Mouse (Mus musculus): Measurements from ENCODE around the gene Nhlh1. TPM values are rescaled to one million over a fixed set of nuclear protein-coding genes. Genes with fewer than 3 reads are reported as not detected.

Gene Nhlh1
- not detected in 2 replicates for polyA plus RNA-seq (2015; fragmentation: Nextera tagmentation; extraction: Ambion mirVana)

DNA sequence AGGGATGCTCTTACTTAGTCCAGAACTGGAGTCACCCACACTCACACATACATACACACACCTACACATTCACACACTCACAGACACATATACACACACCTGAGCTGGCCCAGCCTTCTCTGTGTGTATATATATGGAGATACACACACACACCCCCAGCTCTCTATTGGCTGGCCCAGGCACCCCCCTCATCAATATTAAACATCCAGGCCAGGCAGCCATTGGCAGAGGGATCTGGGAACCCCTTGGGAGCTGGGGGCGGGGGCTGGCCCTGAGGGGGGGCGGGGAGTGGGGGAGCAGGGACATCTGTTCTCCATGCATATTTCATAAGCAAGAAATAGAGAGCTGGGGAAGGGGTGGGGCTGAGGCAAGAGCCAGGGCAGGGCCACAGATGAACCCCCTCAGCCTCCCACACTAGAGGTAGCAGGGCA lies at the start of gene Nhlh1:
Gene Nhlh1, minus strand, starts transcription at position 83 of the 431 bp plus-strand sequence.
- Histone ChIP-seq H3K4me3 (replicated peaks) (no peak within 1 kb of the TSS), H3K9me3 (replicated peaks) (no peaks in the 10 kb centered on the region), H3K36me3 (no peaks in the 10 kb centered on the region), H3K4me2 (no peak within 1 kb of the TSS), H3K27me3 (peaks cover 51% of the 10 kb centered on the region), H3K9ac (no peak within 1 kb of the TSS), H3K27ac (no peak within 1 kb of the TSS), H3K4me1 (replicated peaks) (peaks cover 7% of the 10 kb centered on the region; the same call in 1 of the 2 replicates)
- DNase-seq (no peak), ATAC-seq (ENCODE audit: low read depth) (no peak)
- 42% methylated on average over 2 of the region's 2 CpGs for WGBS (ENCODE audit: insufficient replicate concordance)

GRCm38 (mm10) chr1:172105101-172105500 lies 47.7 kb upstream of the Nhlh1 start:
- Histone ChIP-seq H3K4me2 (no peak overlapping the region), H3K4me3 (replicated peaks) (no peak overlapping the region), H3K27ac (no peak overlapping the region), H3K27me3 (no peaks in the 10 kb centered on the region), H3K9ac (no peak overlapping the region), H3K4me1 (replicated peaks) (no peaks in the 10 kb centered on the region), H3K9me3 (replicated peaks) (no peaks in the 10 kb centered on the region), H3K36me3 (peaks cover 92% of the 10 kb centered on the region)
- DNase-seq: no peak
- ATAC-seq (ENCODE audit: low read depth): no peak
- WGBS (ENCODE audit: insufficient replicate concordance): 83% methylated on average over 11 of the region's 11 CpGs

GRCm38 (mm10) chr1:172103619-172104018 lies 46.2 kb upstream of the Nhlh1 start:
- Histone ChIP-seq H3K4me1 (replicated peaks) (no peaks in the 10 kb centered on the region), H3K27me3 (no peaks in the 10 kb centered on the region), H3K4me2 (no peak overlapping the region), H3K9ac (no peak overlapping the region), H3K4me3 (replicated peaks) (no peak overlapping the region), H3K27ac (no peak overlapping the region), H3K9me3 (replicated peaks) (no peaks in the 10 kb centered on the region), H3K36me3 (peaks cover 87% of the 10 kb centered on the region)
- WGBS (ENCODE audit: insufficient replicate concordance): 84% methylated on average over 4 of the region's 4 CpGs
- DNase-seq (no peak), ATAC-seq (ENCODE audit: low read depth) (no peak)

- H3K27me3 ChIP-seq: no peaks in the 10 kb centered on the region
- H3K27ac ChIP-seq: no peak overlapping the region
- no peak overlapping the region for H3K4me2 ChIP-seq
- no peaks in the 10 kb centered on the region for H3K9me3 ChIP-seq (replicated peaks)
- H3K36me3 ChIP-seq: peaks cover 76% of the 10 kb centered on the region
- H3K4me3 ChIP-seq (replicated peaks): no peak overlapping the region
- WGBS (ENCODE audit: insufficient replicate concordance): 82% methylated on average over 6 of the region's 6 CpGs
- H3K9ac ChIP-seq: no peak overlapping the region
- H3K4me1 ChIP-seq (replicated peaks): no peaks in the 10 kb centered on the region
- ATAC-seq (ENCODE audit: low read depth) (no peak), DNase-seq (no peak)
Measured at GRCm38 (mm10) chr1:172099325-172100033, 42.1 kb upstream of the Nhlh1 start.

DNA sequence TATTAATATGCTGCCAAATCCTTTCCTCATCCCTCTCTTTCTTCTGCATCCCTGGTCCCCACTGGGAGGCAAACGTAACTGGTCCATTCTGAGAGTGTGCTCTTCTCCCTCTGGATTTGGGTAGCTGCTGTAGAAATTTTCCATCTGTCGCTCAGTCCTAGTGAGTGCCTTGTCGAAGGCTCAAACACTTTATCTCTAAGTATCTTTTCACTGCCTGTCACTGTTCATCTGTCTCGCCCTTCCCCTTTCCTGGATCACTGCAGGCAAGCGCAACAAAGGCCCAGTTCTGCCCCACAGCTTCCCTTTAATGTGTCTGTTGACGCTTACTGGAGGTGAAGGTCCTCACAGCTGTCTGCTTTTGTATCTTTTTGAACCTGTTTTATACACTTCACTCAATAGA lies 37.8 kb upstream of the Nhlh1 start:
- Histone ChIP-seq H3K4me2 (no peak overlapping the region), H3K9me3 (replicated peaks) (no peaks in the 10 kb centered on the region), H3K4me1 (replicated peaks) (no peaks in the 10 kb centered on the region), H3K36me3 (peaks cover 75% of the 10 kb centered on the region), H3K27ac (no peak overlapping the region), H3K4me3 (replicated peaks) (no peak overlapping the region), H3K9ac (no peak overlapping the region), H3K27me3 (no peaks in the 10 kb centered on the region)
- WGBS (ENCODE audit: insufficient replicate concordance): 33% methylated on average over 6 of the region's 6 CpGs
- ATAC-seq (ENCODE audit: low read depth): no peak
- no peak for DNase-seq

- no peaks in the 10 kb centered on the region for H3K4me1 ChIP-seq (replicated peaks)
- peaks cover 79% of the 10 kb centered on the region for H3K36me3 ChIP-seq
- H3K9ac ChIP-seq: no peak overlapping the region
- no peaks in the 10 kb centered on the region for H3K27me3 ChIP-seq
- no peak overlapping the region for H3K4me3 ChIP-seq (replicated peaks)
- H3K9me3 ChIP-seq (replicated peaks): no peaks in the 10 kb centered on the region
- ATAC-seq (ENCODE audit: low read depth): no peak
- no peak overlapping the region for H3K4me2 ChIP-seq
- H3K27ac ChIP-seq: no peak overlapping the region
- DNase-seq: no peak
Measured at GRCm38 (mm10) chr1:172094295-172094694, 36.9 kb upstream of the Nhlh1 start.

GRCm38 (mm10) chr1:172093522-172093921 lies 36.1 kb upstream of the Nhlh1 start:
- Histone ChIP-seq H3K4me1 (replicated peaks) (no peaks in the 10 kb centered on the region), H3K9ac (no peak overlapping the region), H3K4me2 (no peak overlapping the region), H3K27ac (no peak overlapping the region), H3K9me3 (replicated peaks) (no peaks in the 10 kb centered on the region), H3K27me3 (no peaks in the 10 kb centered on the region), H3K36me3 (peaks cover 83% of the 10 kb centered on the region), H3K4me3 (replicated peaks) (no peak overlapping the region)
- no peak for ATAC-seq (ENCODE audit: low read depth)
- 73% methylated on average over 3 of the region's 3 CpGs for WGBS (ENCODE audit: insufficient replicate concordance)
- DNase-seq: no peak

- Histone ChIP-seq H3K4me1 (replicated peaks) (peaks cover 38% of the 10 kb centered on the region), H3K4me2 (peak overlapping the region; percentile 82), H3K9me3 (replicated peaks) (no peaks in the 10 kb centered on the region), H3K9ac (peak overlapping the region; percentile 88), H3K27ac (peak overlapping the region; percentile 80), H3K27me3 (no peaks in the 10 kb centered on the region), H3K36me3 (peaks cover 26% of the 10 kb centered on the region), H3K4me3 (replicated peaks) (peak overlapping the region; percentile 76)
- ATAC-seq (ENCODE audit: low read depth) (peak; percentile 71), DNase-seq (no peak)
- WGBS (ENCODE audit: insufficient replicate concordance): 1% methylated on average over 24 of the region's 24 CpGs
Measured at GRCm38 (mm10) chr1:172082899-172083445, 25.6 kb upstream of the Nhlh1 start.

DNA sequence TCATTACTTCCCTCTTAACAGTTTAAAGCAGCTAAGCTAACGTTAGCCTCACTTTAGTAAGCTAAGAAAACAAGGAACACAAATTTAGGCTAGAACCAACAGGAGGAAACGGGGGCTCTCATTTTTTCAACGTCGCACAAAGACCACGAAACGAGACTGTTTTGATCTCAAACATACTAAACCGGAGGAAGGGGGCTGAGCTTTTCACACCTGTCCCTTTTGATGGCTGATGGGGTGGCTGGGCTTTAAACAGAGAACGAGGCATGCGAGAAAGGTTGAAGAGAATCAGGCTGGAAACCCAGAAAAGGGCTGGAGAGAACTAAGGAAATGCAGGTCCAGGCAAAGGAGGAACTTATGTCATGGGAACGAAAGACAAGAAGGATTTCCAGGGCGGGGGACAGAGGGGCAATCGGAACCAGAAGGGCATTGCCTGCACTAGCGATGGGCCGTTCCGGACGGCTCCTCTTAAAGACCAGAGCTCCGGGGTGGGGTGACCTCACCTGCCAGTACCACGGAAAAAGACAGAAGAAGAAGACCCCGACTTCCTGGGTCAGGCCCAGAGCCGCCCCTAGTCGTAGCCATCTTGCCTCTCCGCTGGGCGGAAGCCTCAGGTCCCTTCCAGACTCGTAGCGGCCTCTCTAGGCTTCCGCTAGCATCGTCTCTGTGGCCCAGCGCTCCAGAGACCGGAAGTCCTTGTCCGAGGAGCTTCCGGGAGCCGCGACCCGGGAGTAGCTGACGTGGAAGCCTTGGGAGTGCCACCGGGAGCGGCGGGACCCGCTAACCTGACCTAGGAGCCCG lies 24.9 kb upstream of the Nhlh1 start, which contains the start of the genes Copa and Ncstn:
Gene Copa, plus strand, starts transcription at position 429 of the 798 bp plus-strand sequence.
Gene Ncstn, minus strand, starts transcription at position 695 of the 798 bp plus-strand sequence.
- peak; percentile 98 for ATAC-seq (ENCODE audit: low read depth)
- peaks cover 43% of the 10 kb centered on the region for H3K4me1 ChIP-seq (replicated peaks)
- H3K4me2 ChIP-seq: peak within 1 kb of the TSS; percentile 82
- no peaks in the 10 kb centered on the region for H3K27me3 ChIP-seq
- peak within 1 kb of the TSS; percentile 76 for H3K4me3 ChIP-seq (replicated peaks)
- peaks cover 27% of the 10 kb centered on the region for H3K36me3 ChIP-seq
- peak; percentile 88 for DNase-seq
- WGBS (ENCODE audit: insufficient replicate concordance): under 1% methylated on average over 40 of the region's 40 CpGs
- H3K27ac ChIP-seq: peak within 1 kb of the TSS; percentile 80
- H3K9ac ChIP-seq: peak within 1 kb of the TSS; percentile 88
- no peaks in the 10 kb centered on the region for H3K9me3 ChIP-seq (replicated peaks)

DNA sequence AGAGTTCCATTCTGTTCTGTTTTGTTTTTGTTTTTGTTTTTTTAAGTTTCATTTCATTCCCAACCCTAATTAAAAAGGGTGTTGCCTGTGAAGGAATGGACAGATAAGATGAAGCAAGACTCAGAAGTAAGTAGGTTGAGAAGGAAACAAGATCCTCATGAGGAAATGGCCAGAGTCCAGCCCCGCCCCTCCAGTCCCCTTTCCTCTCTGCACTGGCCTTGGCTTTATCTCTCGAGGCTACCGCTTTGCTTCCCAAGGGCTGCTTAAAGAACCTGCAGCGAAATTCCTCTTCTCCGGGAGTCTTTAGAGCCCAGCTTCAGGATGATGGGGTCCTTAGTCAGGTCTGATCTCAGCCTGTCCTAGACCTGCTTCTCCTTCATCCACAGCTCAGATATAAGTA lies 20.6 kb upstream of the Nhlh1 start:
- peaks cover 19% of the 10 kb centered on the region for H3K4me1 ChIP-seq (replicated peaks)
- H3K27ac ChIP-seq: no peak overlapping the region
- 47% methylated on average over 5 of the region's 5 CpGs for WGBS (ENCODE audit: insufficient replicate concordance)
- H3K9me3 ChIP-seq (replicated peaks): no peaks in the 10 kb centered on the region
- no peak overlapping the region for H3K4me3 ChIP-seq (replicated peaks)
- peaks cover 66% of the 10 kb centered on the region for H3K36me3 ChIP-seq
- no peak overlapping the region for H3K4me2 ChIP-seq
- H3K9ac ChIP-seq: no peak overlapping the region
- ATAC-seq (ENCODE audit: low read depth) (no peak), DNase-seq (no peak)
- no peaks in the 10 kb centered on the region for H3K27me3 ChIP-seq

GRCm38 (mm10) chr1:172072604-172073003 lies 15.2 kb upstream of the Nhlh1 start:
- no peak for DNase-seq
- ATAC-seq (ENCODE audit: low read depth): no peak
- H3K9ac ChIP-seq: no peak overlapping the region
- peaks cover 93% of the 10 kb centered on the region for H3K36me3 ChIP-seq
- H3K4me2 ChIP-seq: no peak overlapping the region
- no peak overlapping the region for H3K27ac ChIP-seq
- 0 out of 2 replicates have a peak, but pooled peaks cover under 1% of the 10 kb centered on the region for H3K4me1 ChIP-seq (replicated peaks)
- WGBS (ENCODE audit: insufficient replicate concordance): 89% methylated on average over 7 of the region's 7 CpGs
- H3K27me3 ChIP-seq: no peaks in the 10 kb centered on the region
- H3K9me3 ChIP-seq (replicated peaks): no peaks in the 10 kb centered on the region
- H3K4me3 ChIP-seq (replicated peaks): no peak overlapping the region
